Mouse (Mus musculus) ES-Bruce4 (cell line): ENCODE measurements around the gene Hps3. TPM values are rescaled to one million over a fixed set of nuclear protein-coding genes. Genes with fewer than 3 reads are reported as not detected.
A peak's percentile ranks its signal among the peaks of the same experiment; 100 is the strongest.

Experiments used
- H3K27ac ChIP-seq: 2 replicates; pipeline ENCODE4 v1.5.1; 2012; ENCODE audit warnings: low read length, inconsistent platforms; ENCODE audit not compliant: insufficient read depth
- H3K27me3 ChIP-seq: 2 replicates; pipeline ENCODE4 v1.6.1; 2012; ENCODE audit warnings: mild to moderate bottlenecking, low read length, inconsistent platforms; ENCODE audit not compliant: control insufficient read depth, poor library complexity, insufficient read depth, severe bottlenecking
- H3K36me3 ChIP-seq: 2 replicates; pipeline ENCODE4 v1.6.1; 2012; ENCODE audit warnings: inconsistent platforms, mild to moderate bottlenecking, low read length, moderate library complexity; ENCODE audit not compliant: control insufficient read depth, poor library complexity, insufficient read depth, severe bottlenecking
- H3K4me1 ChIP-seq: one replicate; pipeline ENCODE4 v1.8.1; 2011; ENCODE audit warnings: low read length; ENCODE audit not compliant: control insufficient read depth, insufficient read depth
- H3K4me3 ChIP-seq: 2 replicates; pipeline ENCODE4 v1.5.1; 2011; ENCODE audit warnings: low read depth, mild to moderate bottlenecking, low read length
- H3K9ac ChIP-seq: 2 replicates; pipeline ENCODE4 v1.6.1; 2012; ENCODE audit warnings: low read depth, mild to moderate bottlenecking, inconsistent platforms; ENCODE audit not compliant: poor library complexity, severe bottlenecking
- H3K9me3 ChIP-seq: replicated peaks from 2 replicates; pipeline ENCODE4 v1.6.1; 2012; ENCODE audit warnings: mild to moderate bottlenecking, low read length, inconsistent platforms; ENCODE audit not compliant: control insufficient read depth, poor library complexity, insufficient read depth, severe bottlenecking
- CTCF ChIP-seq: IDR thresholded peaks from one replicate; pipeline ENCODE4 v1.8.1; 2011; ENCODE audit warnings: low read depth, low read length
- EP300 ChIP-seq: IDR thresholded peaks from 2 replicates; pipeline ENCODE4 v1.6.1; 2011; ENCODE audit warnings: low read depth, low read length; ENCODE audit not compliant: insufficient read depth
- POLR2A ChIP-seq: IDR thresholded peaks from one replicate; pipeline ENCODE4 v1.8.1; 2011; ENCODE audit warnings: low read length; ENCODE audit not compliant: insufficient read depth
- polyA plus RNA-seq: library from polyadenylated mRNA; stranded (reverse); fragments of >200 nt; gene quantifications from 2 replicates; pipeline ENCODE4 v1.2.4, GENCODE M21; 2011; ENCODE audit warnings: low read depth; ENCODE audit not compliant: missing spikeins, insufficient read depth, insufficient read length

Gene Hps3
- polyA plus RNA-seq, 1 experiment: 15.9 TPM

DNA sequence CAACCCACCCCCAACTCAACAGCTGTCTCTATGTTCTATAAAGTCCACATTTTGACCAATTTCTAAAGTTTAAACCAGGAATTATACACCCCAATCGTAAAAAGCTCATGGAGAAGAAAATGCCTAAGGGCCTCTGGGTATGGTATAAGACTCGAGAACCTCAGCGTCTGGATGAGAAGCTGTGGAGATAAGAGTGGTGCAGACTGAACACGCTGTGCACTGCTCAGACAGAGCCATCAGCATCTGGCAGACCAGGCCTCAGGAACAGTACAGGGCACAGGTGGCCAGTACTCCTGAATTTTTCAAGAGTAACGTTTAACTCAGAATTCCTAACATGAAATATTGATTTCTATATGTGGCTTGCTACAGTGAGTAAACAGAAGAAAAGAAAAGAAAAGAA, 27.4 kb downstream of the Hps3 start:
- Histone ChIP-seq H3K9ac (no peak overlapping the region), H3K36me3 (no peaks in the 10 kb centered on the region; the same call in 1 of the 2 replicates), H3K4me1 (no peaks in the 10 kb centered on the region), H3K27ac (no peak overlapping the region), H3K27me3 (no peaks in the 10 kb centered on the region), H3K9me3 (no peaks in the 10 kb centered on the region; the same call in 1 of the 2 replicates), H3K4me3 (no peak overlapping the region)
- TF ChIP-seq POLR2A: no peak
- TF ChIP-seq EP300: no peak
- TF ChIP-seq CTCF: no peak

DNA sequence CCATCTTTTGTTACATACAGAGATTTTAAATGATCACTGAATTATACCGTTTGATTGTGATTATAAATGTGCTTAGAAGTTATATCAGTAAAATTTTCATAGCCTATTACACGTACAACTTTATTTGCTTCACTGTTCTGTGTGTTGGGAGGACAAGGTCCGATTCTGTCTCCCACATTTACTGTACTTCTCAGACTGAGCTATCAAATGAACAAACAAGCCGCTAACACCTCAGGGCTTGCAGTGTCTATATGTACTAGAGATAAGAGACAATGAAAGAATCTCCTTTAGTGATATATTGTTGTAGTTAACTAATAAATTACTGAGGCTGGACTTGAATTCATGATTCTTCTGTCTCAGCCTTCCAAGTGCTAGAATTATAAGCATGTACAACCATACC, 27.8 kb downstream of the Hps3 start:
- H3K27ac ChIP-seq: no peak overlapping the region
- H3K4me1 ChIP-seq: no peaks in the 10 kb centered on the region
- no peaks in the 10 kb centered on the region; the same call in 1 of the 2 replicates for H3K36me3 ChIP-seq
- TF ChIP-seq CTCF (no peak), EP300 (no peak), POLR2A (no peak)
- no peak overlapping the region for H3K4me3 ChIP-seq
- no peaks in the 10 kb centered on the region; the same call in 1 of the 2 replicates for H3K9me3 ChIP-seq
- H3K27me3 ChIP-seq: no peaks in the 10 kb centered on the region
- no peak overlapping the region for H3K9ac ChIP-seq

GRCm38 (mm10) chr3:20005611-20006010, 29.5 kb downstream of the Hps3 start:
- TF ChIP-seq EP300 (no peak), POLR2A (no peak), CTCF (no peak)
- Histone ChIP-seq H3K36me3 (no peaks in the 10 kb centered on the region; the same call in 1 of the 2 replicates), H3K9ac (no peak overlapping the region), H3K4me3 (no peak overlapping the region), H3K27ac (no peak overlapping the region), H3K9me3 (no peaks in the 10 kb centered on the region; the same call in 1 of the 2 replicates), H3K4me1 (no peaks in the 10 kb centered on the region), H3K27me3 (no peaks in the 10 kb centered on the region)

- no peaks in the 10 kb centered on the region for H3K4me1 ChIP-seq
- H3K4me3 ChIP-seq: no peak overlapping the region
Observed at GRCm38 (mm10) chr3:20004422-20004821, 30.7 kb downstream of the Hps3 start.

GRCm38 (mm10) chr3:20002786-20003185, 32.3 kb downstream of the Hps3 start:
- no peak overlapping the region for H3K9ac ChIP-seq
- H3K36me3 ChIP-seq: no peaks in the 10 kb centered on the region
- no peaks in the 10 kb centered on the region for H3K4me1 ChIP-seq
- no peaks in the 10 kb centered on the region for H3K27me3 ChIP-seq
- no peak overlapping the region for H3K27ac ChIP-seq
- no peak overlapping the region for H3K4me3 ChIP-seq
- TF ChIP-seq CTCF: peak; percentile 31
- TF ChIP-seq EP300: no peak
- TF ChIP-seq POLR2A: no peak
- no peaks in the 10 kb centered on the region; the same call in 1 of the 2 replicates for H3K9me3 ChIP-seq

More at GRCm38 (mm10) chr3:20004422-20004821, 30.7 kb downstream of the Hps3 start:
- Histone ChIP-seq H3K36me3 (no peaks in the 10 kb centered on the region; the same call in 1 of the 2 replicates), H3K27me3 (no peaks in the 10 kb centered on the region), H3K9me3 (no peaks in the 10 kb centered on the region; the same call in 1 of the 2 replicates), H3K9ac (no peak overlapping the region), H3K27ac (no peak overlapping the region)
- TF ChIP-seq CTCF: no peak

DNA sequence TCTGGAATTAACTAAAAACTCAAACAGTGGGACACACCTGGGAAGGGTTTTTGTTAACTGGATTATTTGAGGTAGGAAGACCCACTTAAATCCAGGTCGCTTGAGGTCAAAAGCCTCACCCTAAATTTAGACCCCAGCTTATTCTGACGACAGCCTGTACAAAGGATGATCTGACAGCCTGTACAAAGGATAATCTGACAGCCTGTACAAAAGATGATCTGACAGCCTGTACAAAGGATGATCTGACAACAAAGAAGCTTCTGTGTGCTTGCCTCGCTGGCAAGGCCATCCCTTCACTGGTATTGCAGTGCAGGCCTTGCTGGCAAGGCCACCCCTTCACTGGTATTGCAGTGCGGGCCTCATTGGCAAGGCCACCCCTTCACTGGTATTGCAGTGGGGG, 34.3 kb downstream of the Hps3 start:
- Histone ChIP-seq H3K4me1 (no peaks in the 10 kb centered on the region), H3K4me3 (no peak overlapping the region), H3K9me3 (no peaks in the 10 kb centered on the region), H3K36me3 (no peaks in the 10 kb centered on the region; the same call in 1 of the 2 replicates), H3K27ac (no peak overlapping the region), H3K27me3 (no peaks in the 10 kb centered on the region), H3K9ac (no peak overlapping the region)
- TF ChIP-seq EP300: no peak
